Mouse (Mus musculus) NIH3T3 (cell line): ENCODE measurements around the gene Dyrk1b.
"Not testable (repeated sequence)": the region's sequence is repeated elsewhere in the genome, so short reads cannot be mapped to it uniquely, and the experiment has no call there.

Experiments
- DNase-seq: peaks from one replicate; pipeline ENCODE4 v3.0.0-alpha.2; 2012; ENCODE audit warnings: low read depth

Gene Dyrk1b

DNA sequence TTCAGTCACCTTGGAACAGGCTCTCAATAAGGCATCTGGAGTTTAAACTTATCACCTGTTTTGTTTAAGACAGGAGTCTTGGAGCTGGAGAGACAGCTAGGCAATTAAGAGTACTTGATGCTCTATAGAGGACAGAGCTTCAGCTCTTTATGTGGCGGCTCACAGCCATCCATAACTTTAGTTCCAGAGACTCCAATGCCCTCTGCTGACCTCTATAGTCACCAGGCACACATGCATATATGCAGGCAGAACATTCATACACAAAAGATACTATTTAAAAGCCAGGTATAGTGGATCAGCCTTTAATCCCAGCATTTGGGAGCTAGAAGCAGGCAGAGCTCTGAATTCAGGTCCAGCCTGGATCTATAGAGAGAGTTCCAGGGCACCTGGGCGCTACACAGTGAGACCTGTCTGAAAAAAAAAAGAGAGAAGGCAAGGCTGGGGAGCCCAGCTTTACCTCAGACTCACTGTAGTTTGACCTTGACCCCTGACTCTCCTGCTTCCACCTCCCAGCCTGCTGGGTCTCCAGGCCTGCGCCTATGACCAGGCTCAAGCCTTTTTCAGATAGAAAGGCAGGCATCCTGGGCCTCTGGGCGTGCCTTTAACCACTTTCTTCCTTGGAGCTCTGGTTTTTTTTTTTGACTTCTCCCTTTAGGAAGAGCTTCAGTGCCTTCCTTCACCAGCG is 16.3 kb downstream of the Dyrk1b start:
- no peak for DNase-seq

DNA sequence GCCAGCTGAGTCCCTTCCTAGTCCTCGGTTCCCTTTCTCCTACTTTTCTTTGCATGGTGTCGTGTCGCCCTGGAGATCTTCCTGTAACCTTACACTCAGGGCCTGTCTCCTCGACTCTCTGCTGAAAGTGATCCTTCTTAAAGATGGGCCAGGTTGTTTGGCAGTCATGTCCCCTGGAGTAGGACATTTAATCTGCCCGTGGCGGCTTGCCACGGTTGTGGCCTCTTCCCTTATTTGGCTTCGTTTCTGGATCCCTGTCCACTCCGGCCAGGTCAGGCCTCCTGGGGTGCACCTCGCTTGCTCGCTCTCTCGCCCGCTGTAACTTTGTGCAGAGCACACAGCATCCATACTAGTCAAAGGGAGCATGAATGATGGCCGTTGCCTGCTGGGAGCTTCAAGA is 17.3 kb downstream of the Dyrk1b start:
- no peak for DNase-seq

DNA sequence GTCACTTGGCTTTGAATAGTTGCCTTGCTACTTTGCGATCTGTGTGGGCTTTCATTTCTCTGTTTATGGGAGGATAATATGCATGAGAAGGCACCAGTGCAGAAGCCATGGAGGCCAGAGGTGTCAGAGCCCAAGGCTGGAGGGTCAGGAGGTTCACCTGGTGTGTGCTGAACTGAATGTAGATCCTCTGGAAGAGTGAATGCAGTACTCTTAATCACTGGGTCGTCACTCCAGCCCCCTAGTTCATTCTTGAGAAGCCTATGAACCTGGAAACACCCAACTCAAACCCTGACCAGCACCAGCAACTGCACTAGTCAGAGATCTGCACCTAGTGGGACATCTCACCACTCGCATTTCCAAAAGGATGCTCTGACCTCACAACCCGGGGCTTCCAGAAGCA is 19.8 kb downstream of the Dyrk1b start:
- no peak for DNase-seq

DNA sequence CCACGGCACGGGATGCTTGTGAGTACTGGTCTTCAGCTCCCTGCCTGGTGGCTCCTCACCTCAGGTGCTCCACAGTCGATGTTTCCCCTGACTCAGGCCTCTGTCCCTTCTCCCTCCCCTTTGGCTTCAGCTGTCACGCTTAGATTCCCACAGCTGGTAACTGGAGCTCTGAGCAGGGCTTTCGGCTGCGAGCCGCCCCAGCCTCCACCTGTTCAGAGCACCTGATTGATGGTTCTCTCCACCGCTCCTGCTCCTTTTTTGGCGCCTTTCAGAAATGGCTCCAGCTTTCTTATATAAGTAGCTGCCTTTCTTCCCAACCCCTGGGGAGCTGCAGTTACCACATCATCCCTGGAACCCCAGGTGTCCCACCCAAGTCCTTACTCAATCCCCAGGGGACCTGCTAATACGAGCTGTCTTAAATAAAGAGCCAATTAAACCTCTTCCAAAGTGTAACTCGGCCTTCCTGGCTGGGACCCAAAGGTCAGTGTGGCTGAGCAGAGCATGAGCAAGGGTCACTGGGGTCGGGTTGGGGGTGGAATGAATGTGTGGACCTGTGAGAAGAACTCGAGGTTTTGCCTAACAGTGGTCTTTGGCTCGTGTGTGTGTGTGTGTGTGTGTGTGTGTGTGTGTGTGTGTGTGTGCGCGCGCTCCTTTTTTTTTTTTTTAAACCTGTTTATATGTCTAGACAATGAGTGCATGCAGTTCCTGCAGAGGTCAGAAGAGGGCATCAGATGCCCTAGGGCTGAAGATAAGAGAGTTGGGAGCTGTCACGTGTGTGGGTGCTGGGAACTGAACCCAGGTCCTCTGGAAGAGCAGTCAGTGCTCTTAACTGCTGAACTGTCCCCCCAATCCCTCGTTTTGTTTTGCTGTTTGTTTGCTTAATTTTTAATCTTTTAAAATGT is 24.2 kb downstream of the Dyrk1b start:
- peak; percentile 22 for DNase-seq

DNA sequence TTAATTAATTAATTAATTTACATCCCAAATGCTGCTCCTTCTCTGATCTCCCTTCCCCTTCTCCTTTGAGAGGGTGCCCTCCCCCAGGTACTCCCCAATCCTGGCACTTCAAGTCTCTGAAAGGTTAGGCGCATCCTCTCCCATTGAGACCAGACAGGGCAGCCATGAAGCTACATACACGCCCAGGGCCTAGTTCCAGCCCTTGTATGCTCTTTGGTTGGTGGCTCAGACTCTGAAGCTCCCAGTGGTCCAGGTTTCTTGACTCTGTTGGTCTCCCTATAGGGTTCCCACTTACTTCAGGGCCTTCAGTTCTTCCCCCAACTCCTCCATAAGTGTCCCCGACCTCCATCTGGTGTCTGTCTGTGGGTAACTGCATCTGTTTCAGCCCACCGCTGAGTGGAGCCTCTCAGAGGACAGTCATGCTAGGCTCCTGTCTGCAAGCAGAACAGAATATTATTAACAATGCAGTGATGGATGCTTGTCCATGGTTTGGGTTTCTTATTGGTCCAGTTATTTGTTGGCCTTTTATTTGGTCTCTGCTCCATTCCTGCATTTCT is 26.9 kb downstream of the Dyrk1b start:
- no peak for DNase-seq

DNA sequence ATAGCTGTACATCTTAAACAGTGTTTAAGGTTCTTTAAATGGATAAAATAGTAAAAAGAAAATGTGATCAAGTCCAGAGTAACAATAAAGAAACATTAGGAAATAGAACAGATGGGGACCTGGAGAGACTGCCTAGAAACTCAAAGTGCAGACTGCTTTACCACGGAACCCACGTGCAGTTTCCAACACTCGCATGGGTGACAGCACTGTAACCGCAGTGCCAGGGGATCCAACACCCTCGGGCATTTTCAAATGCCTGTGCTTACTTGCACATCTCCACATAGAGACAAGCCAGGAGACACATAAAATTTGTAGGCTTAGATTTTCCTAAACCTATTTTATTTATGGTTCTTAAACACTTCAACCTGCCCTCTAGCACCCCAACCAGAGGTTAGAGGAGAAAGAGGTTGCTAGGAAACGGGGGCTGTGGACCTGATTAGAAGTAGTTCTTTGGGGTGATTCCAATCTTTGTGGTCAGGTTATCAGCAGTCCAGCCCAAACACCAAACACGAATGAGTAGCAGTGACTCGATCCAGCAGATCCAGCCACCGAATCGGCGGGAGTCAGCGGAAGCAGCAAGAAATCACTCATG is 29.2 kb downstream of the Dyrk1b start:
- no peak for DNase-seq

DNA sequence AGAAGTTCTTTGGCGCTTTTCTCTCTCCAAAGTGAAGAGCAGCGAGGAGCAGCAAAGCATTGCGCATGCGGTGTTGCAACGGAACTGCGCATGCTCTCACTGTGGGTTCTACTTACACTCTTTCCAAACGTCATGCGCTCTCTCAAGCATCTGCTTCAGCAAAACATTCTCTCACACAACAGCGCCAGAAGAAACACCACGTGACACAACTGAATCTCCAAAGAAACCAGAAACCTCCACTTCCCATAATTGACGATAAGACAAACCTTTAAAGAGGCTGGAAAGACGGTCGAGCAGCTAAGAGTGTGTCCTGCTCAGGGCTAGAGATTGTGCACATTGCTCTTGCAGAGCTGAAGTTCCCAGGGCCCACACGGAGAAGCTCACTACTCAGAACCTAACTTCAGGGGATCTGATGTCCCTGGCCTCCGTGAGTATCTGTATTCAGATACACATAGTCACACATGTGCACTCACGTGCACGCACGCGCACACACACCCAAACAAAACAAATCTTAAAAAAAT is 29.8 kb downstream of the Dyrk1b start:
- no peak for DNase-seq

DNA sequence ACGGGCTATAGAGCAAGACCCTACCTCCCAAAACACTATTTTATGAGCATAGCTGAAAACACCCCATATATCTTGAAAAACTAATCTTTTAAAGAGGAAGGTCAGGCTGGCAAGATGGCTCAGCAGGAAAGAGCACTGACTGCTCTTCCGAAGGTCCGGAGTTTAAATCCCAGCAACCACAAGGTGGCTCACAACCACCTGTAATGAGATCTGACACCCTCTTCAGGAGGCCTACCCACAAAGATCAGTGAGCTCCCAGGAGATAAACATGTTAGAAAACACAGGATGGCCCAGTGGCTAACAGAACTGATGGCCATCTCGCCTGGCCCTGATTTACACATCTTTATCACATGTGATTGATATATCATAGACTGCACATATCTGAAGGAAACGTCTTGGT is 31.5 kb downstream of the Dyrk1b start:
- no peak for DNase-seq

DNA sequence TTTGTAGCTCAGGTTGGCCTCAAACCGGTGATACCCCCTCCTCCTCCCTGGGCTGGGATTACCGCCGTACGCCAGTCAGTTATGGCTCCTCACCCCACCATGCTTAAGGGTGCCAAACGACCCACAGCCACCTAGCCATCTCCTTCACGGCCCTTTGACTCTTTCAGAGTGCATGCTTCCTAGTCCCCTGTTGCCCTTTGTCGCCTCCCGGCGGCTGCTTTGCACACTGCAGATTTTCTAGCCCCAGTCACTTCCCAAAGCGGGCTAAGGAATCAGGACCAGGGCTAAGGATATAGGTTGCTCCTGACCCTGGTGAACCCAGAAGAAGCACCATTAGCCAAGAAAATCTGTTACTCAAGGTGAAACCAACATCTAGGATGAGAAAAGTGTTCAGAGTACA is 34.9 kb downstream of the Dyrk1b start:
- peak; percentile 65 for DNase-seq

DNA sequence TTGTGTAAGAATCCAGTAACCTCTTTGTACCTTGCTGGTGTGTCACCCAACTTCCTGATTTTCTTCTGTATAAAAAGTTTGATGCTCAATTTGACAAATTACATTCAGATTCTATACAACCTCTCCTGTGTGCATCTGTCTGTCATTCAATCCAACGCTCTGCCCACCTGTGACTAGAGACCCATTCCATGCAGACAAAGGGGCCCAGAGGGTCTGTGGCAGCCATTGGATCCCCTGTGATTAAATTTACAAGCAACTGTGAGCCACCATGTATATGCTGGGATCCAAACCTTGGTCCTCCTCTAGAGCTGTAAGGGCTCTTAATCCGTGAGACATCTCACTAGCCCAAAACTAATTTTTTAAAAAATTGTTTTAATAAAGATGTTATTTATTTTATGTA is 36.7 kb downstream of the Dyrk1b start:
- DNase-seq = not testable (repeated sequence)

DNA sequence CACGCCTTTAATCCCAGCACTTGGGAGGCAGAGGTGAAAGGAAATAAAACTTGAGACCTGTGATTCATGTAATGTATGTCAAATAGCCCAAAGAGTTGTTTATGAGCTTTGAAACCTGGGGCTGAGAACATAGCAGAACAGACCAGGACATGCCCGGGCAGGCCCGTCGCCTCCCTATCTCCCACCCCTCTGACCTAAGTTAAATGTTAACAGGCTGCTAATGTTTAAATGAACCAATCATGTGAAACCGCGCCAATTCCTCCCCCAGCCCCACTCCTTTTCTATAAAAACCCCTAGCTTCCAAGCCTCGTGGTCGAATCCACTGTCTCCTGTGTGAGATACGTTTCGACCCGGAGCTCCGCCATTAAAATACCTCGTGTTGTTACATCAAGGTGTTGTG is 38.5 kb downstream of the Dyrk1b start:
- not testable (repeated sequence) for DNase-seq

DNA sequence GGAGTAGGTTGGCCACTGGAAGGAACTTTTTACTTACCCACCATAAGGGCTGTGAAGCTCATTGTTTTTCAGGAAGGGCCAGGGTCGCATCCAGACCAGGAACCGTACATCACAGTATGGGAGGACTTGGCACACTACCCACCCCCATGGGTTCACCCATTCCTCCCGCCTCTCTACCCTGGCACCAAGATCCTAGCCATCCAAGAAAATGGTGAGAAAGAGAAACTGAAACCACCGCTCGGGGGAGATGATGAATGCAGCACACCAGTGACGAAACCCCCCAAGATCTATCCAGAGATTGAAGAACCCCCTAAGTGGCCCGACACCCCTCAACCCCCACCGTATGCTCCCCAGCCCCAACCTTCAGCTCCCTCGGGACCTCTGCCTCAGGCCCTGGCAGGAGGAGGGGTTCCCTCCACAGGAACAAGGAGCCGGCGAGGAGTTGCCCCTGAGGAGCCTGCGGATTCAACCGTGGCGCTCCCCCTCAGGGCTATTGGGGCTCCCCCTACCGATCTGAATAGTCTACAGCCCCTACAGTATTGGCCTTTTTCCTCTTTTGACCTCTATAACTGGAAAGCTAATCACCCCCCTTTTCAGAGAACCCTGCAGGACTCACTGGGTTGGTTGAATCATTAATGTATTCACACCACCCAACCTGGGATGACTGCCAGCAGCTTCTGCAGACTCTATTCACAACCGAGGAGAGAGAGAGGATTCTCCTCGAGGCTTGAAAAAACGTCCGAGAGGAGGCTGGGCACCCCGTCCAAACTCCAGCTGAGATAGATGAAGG is 39.9 kb downstream of the Dyrk1b start:
- peak; percentile 70 for DNase-seq

DNA sequence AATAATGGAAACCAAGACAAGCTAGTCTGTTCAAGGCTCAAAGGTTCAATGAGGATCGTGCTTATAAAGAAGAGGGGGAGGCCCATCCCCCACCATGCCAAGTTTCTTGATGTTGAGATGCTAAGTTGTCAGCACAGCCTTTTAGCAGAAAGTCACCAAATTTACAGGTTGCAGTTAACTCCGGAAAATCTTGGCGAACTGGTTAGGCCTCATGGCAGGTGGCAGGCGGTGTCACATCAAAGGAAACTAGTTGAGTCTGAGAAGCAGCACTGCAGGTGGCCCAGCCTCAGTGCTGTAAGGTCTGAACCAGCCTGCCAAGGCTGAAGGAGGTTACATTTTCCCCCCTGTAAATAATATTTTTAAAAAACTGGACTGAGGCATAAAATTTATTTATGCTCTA is 47.6 kb downstream of the Dyrk1b start:
- not testable (repeated sequence) for DNase-seq

DNA sequence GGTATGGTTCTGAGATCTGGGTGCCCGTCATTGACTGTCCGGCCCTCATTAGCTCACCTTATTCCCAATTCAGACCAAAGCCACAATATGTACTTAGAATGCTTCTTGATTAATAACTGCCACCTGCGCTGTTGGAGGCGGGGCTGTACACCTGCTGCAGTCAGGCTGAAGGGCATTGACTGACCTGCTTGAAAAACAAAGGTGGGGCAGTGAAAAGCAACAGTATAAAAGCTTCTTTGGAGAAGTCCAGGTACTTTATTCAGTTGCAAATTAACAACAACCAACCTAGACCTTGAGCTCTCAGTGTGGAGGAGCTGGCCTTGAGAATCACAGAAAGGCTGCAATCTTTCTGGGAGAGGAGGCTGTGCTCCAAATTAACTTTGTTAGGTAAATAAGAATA is 48.2 kb downstream of the Dyrk1b start:
- DNase-seq = not testable (repeated sequence)
